Mouse (Mus musculus): ENCODE data around the gene Gm16181. TPM values are rescaled to one million over a fixed set of nuclear protein-coding genes. Genes with fewer than 3 reads are reported as not detected.

Gm16181 gene
- polyA plus RNA-seq, 1 experiment = not detected

- no peak within 1 kb of the TSS for H3K9ac ChIP-seq (ENCODE audit: low read depth, poor library complexity, severe bottlenecking)
- H3K36me3 ChIP-seq (ENCODE audit: control insufficient read depth, insufficient read depth, low read length, poor library complexity, severe bottlenecking) = no peaks in the 10 kb centered on the region
- no peak within 1 kb of the TSS for H3K27ac ChIP-seq (ENCODE audit: insufficient read depth, low read length)
- no peak for TF ChIP-seq CTCF (IDR thresholded peaks at IDR 0.05; ENCODE audit: low read depth, low read length)
- TF ChIP-seq POLR2A (IDR thresholded peaks at IDR 0.05; ENCODE audit: insufficient read depth, low read length) = no peak
- TF ChIP-seq EP300 (IDR thresholded peaks at IDR 0.05; ENCODE audit: insufficient read depth, low read depth, low read length) = no peak
- H3K4me1 ChIP-seq (ENCODE audit: control insufficient read depth, insufficient read depth, low read length) = no peaks in the 10 kb centered on the region
- no peaks in the 10 kb centered on the region for H3K27me3 ChIP-seq (ENCODE audit: control insufficient read depth, insufficient read depth, low read length, poor library complexity, severe bottlenecking)
- peak within 1 kb of the TSS; percentile 49; the same call in 1 of the 2 replicates for H3K4me3 ChIP-seq (ENCODE audit: low read depth, low read length)
- H3K9me3 ChIP-seq (replicated peaks; ENCODE audit: control insufficient read depth, insufficient read depth, low read length, poor library complexity, severe bottlenecking) = no peaks in the 10 kb centered on the region
Measured at GRCm38 (mm10) chr17:35193881-35194843, 26.5 kb upstream of the Gm16181 start, which contains the start of gene Ltb. Ltb (plus strand) TSS chr17:35194439.

- Histone ChIP-seq H3K27me3 (ENCODE audit: control insufficient read depth, insufficient read depth, low read length, poor library complexity, severe bottlenecking) (no peaks in the 10 kb centered on the region), H3K4me3 (ENCODE audit: low read depth, low read length) (peak overlapping the region; percentile 49), H3K9me3 (replicated peaks; ENCODE audit: control insufficient read depth, insufficient read depth, low read length, poor library complexity, severe bottlenecking) (no peaks in the 10 kb centered on the region), H3K9ac (ENCODE audit: low read depth, poor library complexity, severe bottlenecking) (no peak overlapping the region), H3K27ac (ENCODE audit: insufficient read depth, low read length) (no peak overlapping the region), H3K4me1 (ENCODE audit: control insufficient read depth, insufficient read depth, low read length) (no peaks in the 10 kb centered on the region), H3K36me3 (ENCODE audit: control insufficient read depth, insufficient read depth, low read length, poor library complexity, severe bottlenecking) (no peaks in the 10 kb centered on the region)
- no peak for TF ChIP-seq EP300 (IDR thresholded peaks at IDR 0.05; ENCODE audit: insufficient read depth, low read depth, low read length)
- TF ChIP-seq CTCF (IDR thresholded peaks at IDR 0.05; ENCODE audit: low read depth, low read length) = no peak
- no peak for TF ChIP-seq POLR2A (IDR thresholded peaks at IDR 0.05; ENCODE audit: insufficient read depth, low read length)
Measured at GRCm38 (mm10) chr17:35194844-35195630, 25.6 kb upstream of the Gm16181 start.

GRCm38 (mm10) chr17:35195631-35196320 is 24.9 kb upstream of the Gm16181 start:
- H3K9ac ChIP-seq (ENCODE audit: low read depth, poor library complexity, severe bottlenecking) = peak overlapping the region; percentile 22; the same call in 1 of the 2 replicates
- H3K4me1 ChIP-seq (ENCODE audit: control insufficient read depth, insufficient read depth, low read length) = no peaks in the 10 kb centered on the region
- H3K4me3 ChIP-seq (ENCODE audit: low read depth, low read length) = peak overlapping the region; percentile 70
- H3K36me3 ChIP-seq (ENCODE audit: control insufficient read depth, insufficient read depth, low read length, poor library complexity, severe bottlenecking) = no peaks in the 10 kb centered on the region
- no peaks in the 10 kb centered on the region for H3K27me3 ChIP-seq (ENCODE audit: control insufficient read depth, insufficient read depth, low read length, poor library complexity, severe bottlenecking)
- H3K9me3 ChIP-seq (replicated peaks; ENCODE audit: control insufficient read depth, insufficient read depth, low read length, poor library complexity, severe bottlenecking) = no peaks in the 10 kb centered on the region
- TF ChIP-seq POLR2A (IDR thresholded peaks at IDR 0.05; ENCODE audit: insufficient read depth, low read length) (no peak), CTCF (IDR thresholded peaks at IDR 0.05; ENCODE audit: low read depth, low read length) (peak; percentile 90)
- H3K27ac ChIP-seq (ENCODE audit: insufficient read depth, low read length) = no peak overlapping the region

- no peaks in the 10 kb centered on the region for H3K4me1 ChIP-seq (ENCODE audit: control insufficient read depth, insufficient read depth, low read length)
- TF ChIP-seq POLR2A (IDR thresholded peaks at IDR 0.05; ENCODE audit: insufficient read depth, low read length) (no peak), EP300 (IDR thresholded peaks at IDR 0.05; ENCODE audit: insufficient read depth, low read depth, low read length) (no peak), CTCF (IDR thresholded peaks at IDR 0.05; ENCODE audit: low read depth, low read length) (no peak)
- no peaks in the 10 kb centered on the region for H3K36me3 ChIP-seq (ENCODE audit: control insufficient read depth, insufficient read depth, low read length, poor library complexity, severe bottlenecking)
- no peak overlapping the region for H3K27ac ChIP-seq (ENCODE audit: insufficient read depth, low read length)
- H3K4me3 ChIP-seq (ENCODE audit: low read depth, low read length) = peak overlapping the region; percentile 70; the same call in 1 of the 2 replicates
- H3K27me3 ChIP-seq (ENCODE audit: control insufficient read depth, insufficient read depth, low read length, poor library complexity, severe bottlenecking) = no peaks in the 10 kb centered on the region
- H3K9ac ChIP-seq (ENCODE audit: low read depth, poor library complexity, severe bottlenecking) = peak overlapping the region; percentile 22; the same call in 1 of the 2 replicates
- H3K9me3 ChIP-seq (replicated peaks; ENCODE audit: control insufficient read depth, insufficient read depth, low read length, poor library complexity, severe bottlenecking) = no peaks in the 10 kb centered on the region
Measured at GRCm38 (mm10) chr17:35196321-35196641, 24.4 kb upstream of the Gm16181 start.

- H3K27me3 ChIP-seq (ENCODE audit: control insufficient read depth, insufficient read depth, low read length, poor library complexity, severe bottlenecking) = no peaks in the 10 kb centered on the region
- no peak overlapping the region for H3K4me3 ChIP-seq (ENCODE audit: low read depth, low read length)
- no peak overlapping the region for H3K27ac ChIP-seq (ENCODE audit: insufficient read depth, low read length)
- no peaks in the 10 kb centered on the region for H3K4me1 ChIP-seq (ENCODE audit: control insufficient read depth, insufficient read depth, low read length)
- no peak overlapping the region for H3K9ac ChIP-seq (ENCODE audit: low read depth, poor library complexity, severe bottlenecking)
- no peaks in the 10 kb centered on the region for H3K36me3 ChIP-seq (ENCODE audit: control insufficient read depth, insufficient read depth, low read length, poor library complexity, severe bottlenecking)
- no peak for TF ChIP-seq EP300 (IDR thresholded peaks at IDR 0.05; ENCODE audit: insufficient read depth, low read depth, low read length)
- no peak for TF ChIP-seq POLR2A (IDR thresholded peaks at IDR 0.05; ENCODE audit: insufficient read depth, low read length)
- H3K9me3 ChIP-seq (replicated peaks; ENCODE audit: control insufficient read depth, insufficient read depth, low read length, poor library complexity, severe bottlenecking) = no peaks in the 10 kb centered on the region
Measured at GRCm38 (mm10) chr17:35197126-35197525, 23.5 kb upstream of the Gm16181 start.

Data from ES-Bruce4 (cell line).